Mouse (Mus musculus): Measurements from ENCODE around the gene Gm17175.
"Not testable (repeated sequence)": the region's sequence is repeated elsewhere in the genome, so short reads cannot be mapped to it uniquely, and the experiment has no call there.

Gene Gm17175

DNA sequence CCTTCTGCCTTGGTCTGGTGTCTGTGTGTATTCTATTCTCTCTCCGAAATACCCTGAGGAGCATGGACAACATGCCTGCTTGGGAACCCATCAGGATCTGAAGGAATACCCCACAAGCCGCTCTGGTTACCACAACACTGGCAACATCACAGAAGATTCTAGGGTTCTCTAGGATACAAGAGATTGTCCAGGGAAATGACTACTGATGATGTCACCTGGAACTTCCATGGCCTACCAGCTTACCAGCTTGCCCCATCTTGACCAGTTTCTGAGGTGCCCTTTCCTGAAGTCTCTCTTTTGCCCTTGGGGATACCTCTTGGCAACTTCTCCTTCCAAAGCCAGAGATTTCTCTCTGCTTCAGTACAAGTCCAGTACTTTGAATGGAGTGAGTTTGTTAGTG, at the start of gene Gm17175:
Gm17175 (minus strand) TSS at position 101 of the 400 bp plus-strand sequence.
- DNase-seq: not testable (repeated sequence)

DNA sequence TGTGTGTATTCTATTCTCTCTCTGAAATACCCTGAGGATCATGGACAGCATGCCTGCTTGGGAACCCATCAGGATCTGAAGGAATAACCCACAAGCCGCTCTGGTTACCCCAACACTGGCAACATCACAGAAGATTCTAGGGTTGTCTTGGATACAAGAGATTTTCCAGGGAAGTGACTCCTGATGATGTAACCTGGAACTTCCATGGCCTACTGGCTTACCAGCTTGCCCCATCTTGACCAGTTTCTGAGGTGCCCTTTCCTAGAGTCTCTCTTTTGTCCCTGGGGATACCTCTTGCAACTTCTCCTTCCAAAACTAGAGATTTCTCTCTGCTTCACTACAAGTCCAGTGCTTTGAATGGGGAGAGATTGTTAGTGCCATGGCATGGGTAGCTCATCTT, 37.3 kb upstream of the Gm17175 start, which contains the start of gene Gm17078:
Gm17078 (minus strand) TSS at position 101 of the 400 bp plus-strand sequence.
- DNase-seq: no peak

DNA sequence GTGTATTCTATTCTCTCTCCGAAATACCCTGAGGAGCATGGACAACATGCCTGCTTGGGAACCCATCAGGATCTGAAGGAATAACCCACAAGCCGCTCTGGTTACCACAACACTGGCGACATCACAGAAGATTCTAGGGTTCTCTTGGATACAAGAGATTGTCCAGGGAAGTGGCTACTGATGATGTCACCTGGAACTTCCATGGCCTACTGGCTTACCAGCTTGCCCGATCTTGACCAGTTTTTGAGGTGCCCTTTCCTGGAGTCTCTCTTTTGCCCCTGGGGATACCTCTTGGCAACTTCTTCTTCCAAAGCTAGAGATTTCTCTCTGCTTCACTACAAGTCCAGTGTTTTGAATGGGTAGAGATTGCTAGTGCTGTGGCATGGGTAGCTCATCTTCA, 18.2 kb upstream of the Gm17175 start, which contains the start of gene Gm17174:
Gm17174 (minus strand) TSS at position 101 of the 400 bp plus-strand sequence.
- DNase-seq: not testable (repeated sequence)

DNA sequence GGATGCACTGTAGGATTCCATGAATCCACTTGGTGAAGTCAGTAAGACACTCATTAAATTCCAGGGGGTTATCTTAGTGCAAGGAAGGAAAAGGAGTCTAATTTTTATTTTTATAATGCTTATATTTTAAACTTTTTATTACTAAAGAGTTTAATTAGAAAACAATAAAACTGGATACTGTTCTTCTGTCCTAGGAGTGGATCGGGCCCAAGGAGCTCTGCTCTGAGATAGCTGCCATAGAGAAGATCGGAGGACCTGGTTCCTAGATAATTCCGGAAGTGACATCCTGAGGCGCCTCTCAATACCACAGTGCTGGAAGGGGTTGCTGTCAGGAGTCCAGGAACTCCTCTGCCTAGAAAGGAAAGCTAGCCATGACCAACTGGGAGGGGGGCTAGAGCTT, 21.4 kb downstream of the Gm17175 start, which contains the start of gene Gm5622:
Gm5622 (plus strand) TSS at position 301 of the 400 bp plus-strand sequence.
- DNase-seq: no peak

Data from cerebellum, adult 18-20 months (tissue).